ENCODE assay signal across 9 mouse cellular contexts in genomic region chr10:39169642-39170041, GRCm38 (mm10). TPM values are rescaled to one million over a fixed set of nuclear protein-coding genes. Genes with fewer than 3 reads are reported as not detected.
DNase-seq lines count a peak whose midpoint lies in the region; ATAC-seq and TF ChIP-seq lines count a peak whose summit lies in the region.
"Had no signal": no experiment of that assay in that cellular context is flagged by ENCODE, and none has a peak within 500 bp of the region (broad histone marks: within the 10 kb centered on the region; RNA-seq: fewer than 3 reads in every experiment).

No protein-coding gene starts in this region.

- TF ChIP-seq CTCF in gastrocnemius, adult 2 months (IDR thresholded peaks at IDR 0.05): no peak

- intact Hi-C loops in gastrocnemius, adult 2 months (cut with DNase I): loop anchor here (1.0 to 2.0 kb wide), 2 partner anchors 71 to 351 kb away; no protein-coding TSS in a partner anchor
- intact Hi-C loops in heart, postnatal 25 days (cut with DNase I): loop anchor here (2.0 to 10.0 kb wide), 5 partner anchors 69 to 645 kb away; partner anchors contain the start of genes Fyn and Rev3l

- WGBS in kidney, embryonic 14.5 days: 49% methylated on average over 9 of the region's 9 CpGs
- WGBS in embryonic facial prominence, embryonic 12.5 days: 29% methylated on average over 9 of the region's 9 CpGs
- whole genome bisulfite sequencing in midbrain, embryonic 14.5 days: 50% methylated on average over 9 of the region's 9 CpGs

- no peak overlapping the region for H3K4me3 ChIP-seq in kidney, embryonic 14.5 days (ENCODE audit: low read length)
- peak overlapping the region; percentile 6; the same call in 1 of the 2 replicates for H3K4me3 ChIP-seq in embryonic facial prominence, embryonic 12.5 days
- H3K4me3 ChIP-seq in midbrain, embryonic 14.5 days (replicated peaks; ENCODE audit: low read depth, low read length): no peak overlapping the region
- H3K4me3 ChIP-seq in gastrocnemius, adult 2 months: no peak overlapping the region

- H3K4me2 ChIP-seq in kidney, embryonic 14.5 days (replicated peaks; ENCODE audit: low read depth, low read length): no peak overlapping the region
- H3K4me2 ChIP-seq in embryonic facial prominence, embryonic 12.5 days (replicated peaks): peak overlapping the region; percentile 48
- H3K4me2 ChIP-seq in midbrain, embryonic 14.5 days (ENCODE audit: low read length): peak overlapping the region; percentile 41
- H3K4me2 ChIP-seq: lung, embryonic 14.5 days had no signal

- ATAC-seq in kidney, embryonic 14.5 days (ENCODE audit: low FRiP score, low TSS enrichment): peak; percentile 21; the same call in 1 of the 2 replicates
- 0 out of 2 replicates have a peak, but pooled peaks have one; percentile 11 for ATAC-seq in embryonic facial prominence, embryonic 12.5 days (ENCODE audit: insufficient number of reproducible peaks, insufficient read depth, low FRiP score, low TSS enrichment)
- 0 out of 2 replicates have a peak, but pooled peaks have one; percentile 6 for ATAC-seq in granulocyte monocyte progenitor cell, adult 5-6 weeks (replicated peaks; ENCODE audit: poor library complexity, severe bottlenecking)
- no peak for ATAC-seq in midbrain, embryonic 14.5 days (ENCODE audit: low FRiP score, low TSS enrichment)

- no peak overlapping the region for H3K9ac ChIP-seq in kidney, embryonic 14.5 days (ENCODE audit: low read depth, low read length)
- no peak overlapping the region for H3K9ac ChIP-seq in embryonic facial prominence, embryonic 12.5 days
- H3K9ac ChIP-seq in midbrain, embryonic 14.5 days (replicated peaks; ENCODE audit: low read length): no peak overlapping the region
- H3K9ac ChIP-seq: lung, embryonic 14.5 days had no signal

- no peaks in the 10 kb centered on the region for H3K9me3 ChIP-seq in kidney, embryonic 14.5 days (ENCODE audit: control insufficient read depth, low read length)
- peaks cover 1% of the 10 kb centered on the region; the same call in 1 of the 2 replicates for H3K9me3 ChIP-seq in embryonic facial prominence, embryonic 12.5 days
- H3K9me3 ChIP-seq in midbrain, embryonic 14.5 days (ENCODE audit: control insufficient read depth, low read length): no peaks in the 10 kb centered on the region

- no peaks in the 10 kb centered on the region for H3K36me3 ChIP-seq in kidney, embryonic 14.5 days (ENCODE audit: control insufficient read depth, insufficient read depth, low read length)
- H3K36me3 ChIP-seq in embryonic facial prominence, embryonic 12.5 days: no peaks in the 10 kb centered on the region
- H3K36me3 ChIP-seq in midbrain, embryonic 14.5 days (ENCODE audit: control insufficient read depth, insufficient read depth, low read length): no peaks in the 10 kb centered on the region

- H3K4me1 ChIP-seq in kidney, embryonic 14.5 days (ENCODE audit: control insufficient read depth, insufficient read depth, low read length): peaks cover 13% of the 10 kb centered on the region; the same call in 1 of the 2 replicates
- H3K4me1 ChIP-seq in embryonic facial prominence, embryonic 12.5 days: peaks cover 29% of the 10 kb centered on the region
- peaks cover 43% of the 10 kb centered on the region for H3K4me1 ChIP-seq in midbrain, embryonic 14.5 days (ENCODE audit: control insufficient read depth, insufficient read depth, low read length)

- no peaks in the 10 kb centered on the region for H3K27me3 ChIP-seq in kidney, embryonic 14.5 days (ENCODE audit: control insufficient read depth, insufficient read depth, low read length)
- no peaks in the 10 kb centered on the region for H3K27me3 ChIP-seq in embryonic facial prominence, embryonic 12.5 days
- no peaks in the 10 kb centered on the region for H3K27me3 ChIP-seq in midbrain, embryonic 14.5 days (ENCODE audit: control insufficient read depth, insufficient read depth, low read length)

- no peak for DNase-seq in kidney, postnatal 36 days
- DNase-seq in midbrain, embryonic 14.5 days: peak; percentile 24
- DNase-seq in layer of hippocampus, adult 8-10 months (ENCODE audit: low spot score in 2 of 2): no peak
- DNase-seq in gastrocnemius, adult 2 months: no peak
- DNase-seq in heart, postnatal 25 days (ENCODE audit: low spot score): no peak

- no peak overlapping the region for H3K27ac ChIP-seq in kidney, embryonic 14.5 days (ENCODE audit: low read depth, low read length)
- peak overlapping the region; percentile 26 for H3K27ac ChIP-seq in embryonic facial prominence, embryonic 12.5 days
- H3K27ac ChIP-seq in midbrain, embryonic 14.5 days (replicated peaks; ENCODE audit: low read depth, low read length): no peak overlapping the region
- H3K27ac ChIP-seq in gastrocnemius, adult 2 months: no peak overlapping the region

RNA-seq across cellular contexts. Expression of gene Ccn6, which starts 6.0 kb away (rescaled TPM):
- polyA plus RNA-seq in kidney, embryonic 14.5 days (2014; fragmentation: Nextera tagmentation; extraction: Ambion mirVana): 0.37 and 0.41 TPM in 2 replicates
- 0.48 and 0.50 TPM in 2 replicates for polyA plus RNA-seq in embryonic facial prominence, embryonic 12.5 days (2016; fragmentation: Nextera tagmentation; extraction: Ambion mirVana)
- total RNA-seq in granulocyte monocyte progenitor cell, adult 5-6 weeks (2014; fragmentation: Nextera tagmentation): not detected in 2 replicates
- total RNA-seq in granulocyte monocyte progenitor cell, adult 5-6 weeks (2017): not detected in 2 replicates
- polyA plus RNA-seq in midbrain, embryonic 14.5 days (2014; fragmentation: Nextera tagmentation; extraction: Ambion mirVana): 0.35 and 0.50 TPM in 2 replicates
- under 1 TPM in 2 of 4 experiments, not detected in 2; 0.23 to 0.33 TPM for total RNA-seq in layer of hippocampus, adult 8-10 months (2022)
- not detected for total RNA-seq in gastrocnemius, adult 2 months (2021)
- not detected for total RNA-seq in heart, postnatal 25 days (2021)

RNA-seq across cellular contexts. Expression of gene Tube1, which starts 35.9 kb away (rescaled TPM):
- 15.8 and 21.5 TPM in 2 replicates for polyA plus RNA-seq in kidney, embryonic 14.5 days (2014; fragmentation: Nextera tagmentation; extraction: Ambion mirVana)
- polyA plus RNA-seq in embryonic facial prominence, embryonic 12.5 days (2016; fragmentation: Nextera tagmentation; extraction: Ambion mirVana): 20.1 and 23.4 TPM in 2 replicates
- total RNA-seq in granulocyte monocyte progenitor cell, adult 5-6 weeks (2014; fragmentation: Nextera tagmentation): 13.3 and 16.7 TPM in 2 replicates
- 15.6 and 19.8 TPM in 2 replicates for total RNA-seq in granulocyte monocyte progenitor cell, adult 5-6 weeks (2017)
- 9.4 and 11.7 TPM in 2 replicates for polyA plus RNA-seq in midbrain, embryonic 14.5 days (2014; fragmentation: Nextera tagmentation; extraction: Ambion mirVana)
- total RNA-seq in layer of hippocampus, adult 8-10 months (2022): 1 to 10 TPM; 2.6 to 3.2 (median 3.1) TPM
- under 1 TPM; 0.50 to 0.77 TPM for total RNA-seq in gastrocnemius, adult 2 months (2021)
- total RNA-seq in heart, postnatal 25 days (2021): 1 to 10 TPM in 1 of 2 experiments, under 1 TPM in 1; 0.91 to 1.2 TPM

RNA-seq across cellular contexts. Expression of gene Fam229b, which starts 35.9 kb away (rescaled TPM):
- polyA plus RNA-seq in kidney, embryonic 14.5 days (2014; fragmentation: Nextera tagmentation; extraction: Ambion mirVana): 14.7 TPM in 2 replicates
- 16.5 TPM in 2 replicates for polyA plus RNA-seq in embryonic facial prominence, embryonic 12.5 days (2016; fragmentation: Nextera tagmentation; extraction: Ambion mirVana)
- total RNA-seq in granulocyte monocyte progenitor cell, adult 5-6 weeks (2014; fragmentation: Nextera tagmentation): 0.60 and 20.7 TPM in 2 replicates
- 0.78 TPM in 1 of 2 replicates, not detected in the other for total RNA-seq in granulocyte monocyte progenitor cell, adult 5-6 weeks (2017)
- polyA plus RNA-seq in midbrain, embryonic 14.5 days (2014; fragmentation: Nextera tagmentation; extraction: Ambion mirVana): 33.9 and 36.1 TPM in 2 replicates
- total RNA-seq in layer of hippocampus, adult 8-10 months (2022): 10 to 100 TPM; 11.0 to 16.4 (median 13.0) TPM
- 1 to 10 TPM; 4.4 to 4.9 TPM for total RNA-seq in gastrocnemius, adult 2 months (2021)
- total RNA-seq in heart, postnatal 25 days (2021): 1 to 10 TPM; 4.4 to 5.0 TPM
